Mouse (Mus musculus): ENCODE measurements around the gene Atp11b. TPM values are rescaled to one million over a fixed set of nuclear protein-coding genes. Genes with fewer than 3 reads are reported as not detected.

Gene Atp11b
- polyA plus RNA-seq (2016; fragmentation: Nextera tagmentation; extraction: Ambion mirVana): 31.0 and 32.0 TPM in 2 replicates

DNA sequence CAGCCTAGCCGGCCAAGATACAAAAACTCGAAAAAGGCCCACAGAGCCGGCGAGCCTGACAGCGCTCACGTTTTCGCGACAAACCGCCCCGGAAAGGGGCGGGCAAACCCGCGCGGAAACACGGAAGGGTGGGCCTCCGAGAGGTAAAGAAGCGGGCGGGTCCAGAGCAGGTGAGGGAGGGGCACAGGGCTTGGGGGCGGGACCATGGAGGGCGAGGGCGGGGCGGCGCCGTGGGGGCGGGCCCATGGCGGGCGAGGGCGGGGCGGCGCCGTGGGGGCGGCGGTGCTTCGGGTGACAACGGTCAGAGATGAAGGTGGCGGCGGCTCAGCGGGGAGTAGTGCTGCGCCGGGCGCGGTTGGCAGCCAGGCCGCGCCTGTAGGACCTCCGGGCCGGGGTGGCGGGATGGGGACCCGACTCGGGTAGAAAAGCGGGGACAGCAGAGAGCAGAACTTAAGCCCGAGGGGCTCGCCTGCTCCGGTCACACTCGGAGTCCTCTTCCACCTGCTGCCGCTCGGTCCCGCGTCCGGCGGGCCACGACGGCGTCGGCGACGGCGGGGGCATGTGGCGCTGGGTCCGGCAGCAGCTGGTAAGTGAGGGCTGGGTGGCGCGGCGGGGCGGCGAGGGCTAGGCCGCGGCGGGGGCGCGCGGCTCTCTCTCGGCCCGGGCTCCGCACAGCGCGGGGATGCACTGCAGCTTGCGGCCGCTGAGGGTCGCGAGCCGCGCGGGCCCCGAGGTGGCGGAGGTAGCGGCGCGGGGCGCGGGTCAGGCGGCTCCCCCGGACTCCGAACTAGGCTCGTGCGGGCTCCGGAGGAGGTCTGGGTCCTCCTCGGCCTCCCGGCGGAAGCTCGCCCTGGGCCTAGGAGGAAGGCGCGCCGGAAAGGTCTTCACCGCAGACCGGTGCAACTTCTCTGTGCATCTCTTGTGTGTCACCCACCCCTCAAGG, at the start of gene Atp11b:
Gene Atp11b, plus strand, starts transcription at position 282 of the 943 bp plus-strand sequence.
- no peaks in the 10 kb centered on the region for H3K9me3 ChIP-seq
- under 1% methylated on average over 100 of the region's 114 CpGs for WGBS
- H3K27ac ChIP-seq (replicated peaks): peak within 1 kb of the TSS; percentile 93
- peak within 1 kb of the TSS; percentile 91 for H3K4me3 ChIP-seq
- DNase-seq (ENCODE audit: low spot score): peak; percentile 95
- H3K27me3 ChIP-seq (replicated peaks; ENCODE audit: low read depth, poor library complexity, severe bottlenecking): no peaks in the 10 kb centered on the region
- H3K36me3 ChIP-seq (replicated peaks): no peaks in the 10 kb centered on the region
- H3K4me1 ChIP-seq: peaks cover 9% of the 10 kb centered on the region

GRCm38 (mm10) chr3:35704328-35704613, 49.6 kb upstream of the Atp11b start:
- H3K36me3 ChIP-seq (replicated peaks): no peaks in the 10 kb centered on the region
- DNase-seq (ENCODE audit: low spot score): no peak
- 74% methylated on average over 4 of the region's 4 CpGs for WGBS
- no peaks in the 10 kb centered on the region for H3K4me1 ChIP-seq
- no peaks in the 10 kb centered on the region for H3K27me3 ChIP-seq (replicated peaks; ENCODE audit: low read depth, poor library complexity, severe bottlenecking)
- H3K4me3 ChIP-seq: no peak overlapping the region
- no peaks in the 10 kb centered on the region for H3K9me3 ChIP-seq
- no peak overlapping the region for H3K27ac ChIP-seq (replicated peaks)

GRCm38 (mm10) chr3:35719531-35720205, 34.2 kb upstream of the Atp11b start:
- H3K27me3 ChIP-seq (replicated peaks; ENCODE audit: low read depth, poor library complexity, severe bottlenecking): no peaks in the 10 kb centered on the region
- no peak overlapping the region for H3K4me3 ChIP-seq
- 0 out of 2 replicates have a peak, but pooled peaks cover 3% of the 10 kb centered on the region for H3K4me1 ChIP-seq
- no peaks in the 10 kb centered on the region for H3K36me3 ChIP-seq (replicated peaks)
- no peak overlapping the region for H3K27ac ChIP-seq (replicated peaks)
- DNase-seq (ENCODE audit: low spot score): no peak
- 78% methylated on average over 8 of the region's 8 CpGs for WGBS
- no peaks in the 10 kb centered on the region for H3K9me3 ChIP-seq

GRCm38 (mm10) chr3:35720801-35721200, 33.1 kb upstream of the Atp11b start:
- no peak for DNase-seq (ENCODE audit: low spot score)
- Histone ChIP-seq H3K4me3 (no peak overlapping the region), H3K4me1 (0 out of 2 replicates have a peak, but pooled peaks cover 3% of the 10 kb centered on the region), H3K27ac (replicated peaks) (no peak overlapping the region), H3K27me3 (replicated peaks; ENCODE audit: low read depth, poor library complexity, severe bottlenecking) (no peaks in the 10 kb centered on the region), H3K9me3 (no peaks in the 10 kb centered on the region), H3K36me3 (replicated peaks) (no peaks in the 10 kb centered on the region)
- WGBS: 52% methylated on average over 3 of the region's 3 CpGs

- H3K36me3 ChIP-seq (replicated peaks): no peaks in the 10 kb centered on the region
- H3K27ac ChIP-seq (replicated peaks): no peak overlapping the region
- no peaks in the 10 kb centered on the region for H3K27me3 ChIP-seq (replicated peaks; ENCODE audit: low read depth, poor library complexity, severe bottlenecking)
- no peak for DNase-seq (ENCODE audit: low spot score)
- H3K9me3 ChIP-seq: no peaks in the 10 kb centered on the region
- 78% methylated on average over 4 of the region's 4 CpGs for WGBS
- 0 out of 2 replicates have a peak, but pooled peaks cover 3% of the 10 kb centered on the region for H3K4me1 ChIP-seq
- H3K4me3 ChIP-seq: no peak overlapping the region
Measured at GRCm38 (mm10) chr3:35721818-35722446, 32.0 kb upstream of the Atp11b start.

DNA sequence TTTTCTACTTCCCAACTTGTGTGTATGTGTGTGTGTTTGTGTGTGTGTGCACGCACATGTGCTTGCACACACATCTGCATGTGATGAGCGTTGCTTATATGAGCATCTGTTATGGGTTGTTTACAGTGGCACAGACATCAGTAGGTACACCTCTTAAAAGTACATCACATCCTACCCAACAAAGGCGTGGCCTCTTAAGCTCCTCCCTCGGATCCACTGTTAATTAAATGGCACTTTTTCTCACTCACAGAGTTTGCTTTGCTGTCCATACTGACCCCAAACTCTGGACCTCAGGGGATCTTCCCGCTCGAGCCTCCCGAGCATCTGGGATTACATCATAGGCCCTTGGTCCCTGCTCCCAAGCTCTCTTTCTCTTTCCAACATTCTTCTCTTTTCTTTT, 31.1 kb upstream of the Atp11b start:
- Histone ChIP-seq H3K4me3 (no peak overlapping the region), H3K36me3 (replicated peaks) (no peaks in the 10 kb centered on the region), H3K9me3 (no peaks in the 10 kb centered on the region), H3K27me3 (replicated peaks; ENCODE audit: low read depth, poor library complexity, severe bottlenecking) (no peaks in the 10 kb centered on the region), H3K27ac (replicated peaks) (no peak overlapping the region), H3K4me1 (0 out of 2 replicates have a peak, but pooled peaks cover 3% of the 10 kb centered on the region)
- no peak for DNase-seq (ENCODE audit: low spot score)
- 91% methylated on average over 7 of the region's 7 CpGs for WGBS

GRCm38 (mm10) chr3:35723586-35724322, 30.2 kb upstream of the Atp11b start:
- no peak overlapping the region for H3K4me3 ChIP-seq
- no peaks in the 10 kb centered on the region for H3K27me3 ChIP-seq (replicated peaks; ENCODE audit: low read depth, poor library complexity, severe bottlenecking)
- no peaks in the 10 kb centered on the region for H3K9me3 ChIP-seq
- 71% methylated on average over 9 of the region's 9 CpGs for WGBS
- no peak overlapping the region for H3K27ac ChIP-seq (replicated peaks)
- 0 out of 2 replicates have a peak, but pooled peaks cover 3% of the 10 kb centered on the region for H3K4me1 ChIP-seq
- H3K36me3 ChIP-seq (replicated peaks): no peaks in the 10 kb centered on the region
- DNase-seq (ENCODE audit: low spot score): no peak

- DNase-seq (ENCODE audit: low spot score): no peak
- no peak overlapping the region for H3K27ac ChIP-seq (replicated peaks)
- H3K9me3 ChIP-seq: no peaks in the 10 kb centered on the region
- no peaks in the 10 kb centered on the region for H3K27me3 ChIP-seq (replicated peaks; ENCODE audit: low read depth, poor library complexity, severe bottlenecking)
- WGBS: 42% methylated on average over 7 of the region's 7 CpGs
- H3K4me3 ChIP-seq: no peak overlapping the region
- H3K4me1 ChIP-seq: 0 out of 2 replicates have a peak, but pooled peaks cover 3% of the 10 kb centered on the region
- no peaks in the 10 kb centered on the region for H3K36me3 ChIP-seq (replicated peaks)
Measured at GRCm38 (mm10) chr3:35725096-35725495, 28.8 kb upstream of the Atp11b start.

DNA sequence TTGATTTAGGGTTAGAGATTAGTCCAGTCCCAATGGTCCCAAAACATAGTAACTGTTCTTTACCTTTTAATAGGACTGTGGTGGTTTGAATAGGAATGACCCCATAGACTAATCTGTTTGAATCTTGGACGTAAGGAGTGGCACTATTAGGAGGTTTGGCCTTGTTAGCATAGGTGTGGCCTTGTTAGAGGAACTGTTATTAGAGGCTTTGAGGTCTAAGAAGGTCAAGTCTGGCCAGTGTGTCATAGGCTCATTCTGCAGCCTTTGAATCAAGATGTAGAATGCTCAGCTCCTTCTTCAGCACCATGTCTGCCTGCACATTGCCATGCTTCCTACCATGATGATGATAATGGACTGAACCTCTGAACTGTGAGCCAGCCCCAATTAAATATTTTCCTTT, 27.0 kb upstream of the Atp11b start:
- no peak overlapping the region for H3K27ac ChIP-seq (replicated peaks)
- H3K4me1 ChIP-seq: 0 out of 2 replicates have a peak, but pooled peaks cover 3% of the 10 kb centered on the region
- H3K4me3 ChIP-seq: no peak overlapping the region
- H3K9me3 ChIP-seq: no peaks in the 10 kb centered on the region
- no peak for DNase-seq (ENCODE audit: low spot score)
- no peaks in the 10 kb centered on the region for H3K36me3 ChIP-seq (replicated peaks)
- H3K27me3 ChIP-seq (replicated peaks; ENCODE audit: low read depth, poor library complexity, severe bottlenecking): no peaks in the 10 kb centered on the region
- WGBS: 84% methylated on average over 1 of the region's 1 CpGs

DNA sequence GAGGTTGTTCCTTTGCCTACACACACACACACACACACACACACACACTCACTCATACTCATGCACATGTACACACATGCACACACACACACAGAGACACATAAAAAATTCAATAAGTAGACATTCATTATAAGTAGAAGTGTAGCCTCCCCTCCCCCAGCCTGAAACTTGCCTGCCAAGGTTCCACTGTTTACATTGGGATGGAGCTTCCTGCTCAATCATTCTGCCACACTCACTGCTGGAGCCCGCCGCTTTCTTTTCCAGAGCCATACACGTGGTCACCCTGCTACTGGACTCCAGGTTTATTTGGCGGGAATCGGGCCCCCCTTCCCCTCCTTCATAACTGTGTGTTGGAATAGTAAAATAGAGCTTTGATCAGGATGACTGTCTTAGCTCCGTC, 24.4 kb upstream of the Atp11b start:
- Histone ChIP-seq H3K27me3 (replicated peaks; ENCODE audit: low read depth, poor library complexity, severe bottlenecking) (no peaks in the 10 kb centered on the region), H3K27ac (replicated peaks) (no peak overlapping the region), H3K36me3 (replicated peaks) (no peaks in the 10 kb centered on the region), H3K9me3 (no peaks in the 10 kb centered on the region), H3K4me3 (no peak overlapping the region), H3K4me1 (no peaks in the 10 kb centered on the region)
- peak; percentile 17 for DNase-seq (ENCODE audit: low spot score)
- 80% methylated on average over 6 of the region's 6 CpGs for WGBS

- Histone ChIP-seq H3K27me3 (replicated peaks; ENCODE audit: low read depth, poor library complexity, severe bottlenecking) (no peaks in the 10 kb centered on the region), H3K4me3 (no peak overlapping the region), H3K4me1 (no peaks in the 10 kb centered on the region), H3K36me3 (replicated peaks) (no peaks in the 10 kb centered on the region), H3K9me3 (no peaks in the 10 kb centered on the region), H3K27ac (replicated peaks) (no peak overlapping the region)
- 88% methylated on average over 10 of the region's 10 CpGs for WGBS
- no peak for DNase-seq (ENCODE audit: low spot score)
Measured at GRCm38 (mm10) chr3:35731981-35732777, 21.7 kb upstream of the Atp11b start.
